Mouse (Mus musculus) large intestine, adult 2 months (tissue): ENCODE results near the gene Wdr60. TPM values are rescaled to one million over a fixed set of nuclear protein-coding genes. Genes with fewer than 3 reads are reported as not detected.

ENCODE experiments used
- DNase-seq: peaks from one replicate; pipeline ENCODE4 v3.0.0-alpha.2; 2012; ENCODE audit warnings: low read depth, low spot score
- WGBS: fragments of 180-500 bp; shearing (Covaris S2); methylation state at CpG from one replicate; pipeline ENCODE4 v1.1.7; 2018; 5-methylcytosine and 5-hydroxymethylcytosine counted together
- polyA plus RNA-seq: library from polyadenylated mRNA; depleted of rRNA; stranded (reverse); fragments of >200 nt; gene quantifications from 2 replicates; pipeline ENCODE4 v1.2.3, GENCODE M21; 2012

The Wdr60 gene
- polyA plus RNA-seq, 1 experiment = 1.7 TPM

DNA sequence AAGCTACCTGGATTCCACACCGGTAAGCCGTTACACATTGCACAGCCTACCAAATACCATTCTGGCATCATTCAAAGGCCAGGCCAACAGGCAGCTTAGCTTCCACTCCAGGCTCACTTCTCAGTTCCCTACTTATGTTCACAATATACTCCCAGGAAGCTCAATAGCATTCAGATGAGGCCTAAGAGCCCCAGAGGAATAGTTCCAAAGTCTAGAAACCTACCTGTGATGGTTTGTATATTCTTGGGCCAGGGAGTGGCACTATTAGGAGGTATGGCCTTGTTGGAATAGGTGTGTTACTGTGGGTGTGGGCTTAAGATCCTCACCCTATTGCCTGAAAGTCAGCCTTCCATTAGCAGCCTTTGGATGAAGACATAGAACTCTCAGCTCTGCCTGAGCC lies 8.2 kb upstream of the Wdr60 start:
- no peak for DNase-seq
- 82% methylated on average over 2 of the region's 2 CpGs for WGBS

DNA sequence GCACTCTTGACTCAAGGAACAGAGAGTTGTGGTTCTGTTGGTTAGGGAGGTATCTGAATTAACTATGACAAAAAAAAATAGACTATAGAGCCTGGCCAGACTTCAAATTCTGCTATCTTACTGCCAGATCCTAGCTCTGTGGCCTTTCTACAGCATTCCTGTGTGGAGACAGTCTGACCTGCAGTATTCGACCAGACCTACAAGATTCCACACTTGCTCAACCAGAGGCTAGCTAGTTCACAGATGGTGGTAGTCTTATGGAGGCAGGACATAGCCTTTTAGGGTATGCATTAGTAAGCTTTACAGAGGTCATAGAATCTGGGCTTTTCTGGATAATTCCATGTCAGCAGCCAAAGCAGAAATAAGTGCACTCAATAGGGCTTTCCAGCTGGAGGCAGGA lies 7.7 kb upstream of the Wdr60 start:
- no peak for DNase-seq
- 72% methylated on average over 1 of the region's 1 CpGs for WGBS

DNA sequence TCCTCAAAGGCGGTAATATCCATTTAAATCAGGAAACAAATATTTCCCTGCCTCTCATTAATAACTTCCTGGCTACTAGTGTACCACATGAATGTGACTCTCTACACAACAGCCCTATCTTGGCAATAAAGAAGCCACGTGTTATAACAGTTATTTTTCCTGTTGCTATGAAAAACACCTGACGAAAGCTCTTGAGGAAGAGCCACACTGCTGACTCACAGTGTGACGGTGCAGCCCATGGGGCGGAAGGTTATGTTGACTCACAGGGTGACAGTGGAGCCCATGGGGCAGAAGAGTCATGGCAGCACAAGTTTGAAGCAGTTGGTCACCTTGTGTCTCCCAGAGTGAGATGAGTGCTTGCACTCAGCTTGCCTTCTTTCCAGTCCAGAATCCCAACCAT lies 6.6 kb upstream of the Wdr60 start:
- WGBS = 16% methylated on average over 5 of the region's 5 CpGs
- peak; percentile 78 for DNase-seq

DNA sequence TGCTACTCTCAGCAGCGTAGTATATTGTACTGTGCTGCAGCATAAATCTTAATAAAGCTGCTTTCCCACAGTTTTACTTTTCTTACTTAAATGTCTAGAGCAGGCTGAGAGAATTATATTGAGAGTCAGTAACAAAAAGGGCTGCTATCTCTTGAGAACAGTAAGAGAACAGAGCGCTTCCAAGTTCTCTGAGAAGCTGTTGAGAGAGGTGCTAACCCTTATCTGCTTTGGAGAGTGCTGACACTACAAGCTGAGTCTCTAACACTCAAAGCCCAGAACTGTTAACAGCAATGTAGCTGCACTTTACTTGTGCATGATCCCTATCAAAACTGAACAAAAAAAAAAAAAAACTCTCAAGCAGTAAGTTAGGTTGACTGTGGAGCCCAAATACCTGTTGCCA lies 2.5 kb upstream of the Wdr60 start:
- 88% methylated on average over 2 of the region's 2 CpGs for WGBS
- no peak for DNase-seq

DNA sequence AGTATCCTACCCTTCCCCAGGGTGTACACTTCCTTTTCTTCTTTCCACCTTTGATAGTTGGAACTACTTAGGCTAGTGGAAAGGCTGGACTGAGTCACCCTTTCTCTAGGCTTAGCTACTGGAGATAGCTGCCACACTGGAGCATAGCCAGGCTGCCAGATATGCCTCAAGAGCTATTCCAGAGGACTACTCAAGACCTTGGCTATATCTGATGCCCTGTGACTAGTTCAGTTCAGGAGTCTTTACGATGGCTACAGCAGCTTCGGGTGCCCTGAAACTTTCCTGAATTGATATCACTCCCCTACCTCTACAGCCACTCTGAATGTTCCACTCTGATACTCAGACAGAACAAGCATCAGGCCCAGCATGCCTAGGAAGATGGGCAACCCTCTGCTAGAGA lies 1.9 kb upstream of the Wdr60 start:
- whole genome bisulfite sequencing = 83% methylated on average over 2 of the region's 2 CpGs

DNA sequence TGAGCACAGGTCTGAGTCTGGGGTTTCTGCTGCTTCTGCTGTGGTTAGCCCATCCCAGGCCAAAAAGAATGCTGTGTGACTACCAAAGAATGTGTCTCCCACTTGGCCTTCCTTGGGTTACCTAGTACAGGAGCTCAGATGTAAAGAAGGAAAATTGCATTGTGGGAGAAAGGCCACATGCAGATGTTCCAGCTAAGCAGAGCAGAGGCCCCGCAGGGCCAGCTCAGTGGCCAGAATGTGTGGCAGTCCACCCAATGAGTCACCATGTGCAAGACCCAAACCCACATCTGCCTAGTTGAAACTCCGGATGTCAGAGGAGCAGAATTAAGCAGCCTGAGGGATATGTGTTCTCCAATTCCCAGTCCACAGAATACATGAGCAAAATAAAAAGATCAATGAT lies 4.5 kb downstream of the Wdr60 start:
- DNase-seq = no peak
- 77% methylated on average over 2 of the region's 2 CpGs for WGBS

More for the DNA sequence above, 1.9 kb upstream of the Wdr60 start:
- no peak for DNase-seq

DNA sequence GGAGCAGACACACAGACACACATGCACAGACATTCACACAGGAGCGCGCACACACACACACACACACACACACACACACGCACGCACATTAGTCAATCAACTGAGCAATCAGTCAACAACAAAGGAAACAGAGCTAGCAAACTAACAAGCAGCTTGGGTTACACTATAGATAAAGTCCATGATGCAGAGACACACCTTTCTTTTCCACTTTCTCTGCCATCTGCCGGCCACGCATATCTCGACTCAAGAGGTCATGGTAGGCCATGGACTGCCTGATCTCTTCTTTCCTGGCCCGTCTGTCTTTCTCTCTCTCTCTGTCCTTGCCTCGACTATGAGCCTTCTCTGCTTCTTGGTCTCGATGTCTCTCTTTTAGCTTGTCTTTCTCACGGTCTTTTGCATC lies 7.2 kb downstream of the Wdr60 start:
- WGBS = 87% methylated on average over 11 of the region's 11 CpGs

DNA sequence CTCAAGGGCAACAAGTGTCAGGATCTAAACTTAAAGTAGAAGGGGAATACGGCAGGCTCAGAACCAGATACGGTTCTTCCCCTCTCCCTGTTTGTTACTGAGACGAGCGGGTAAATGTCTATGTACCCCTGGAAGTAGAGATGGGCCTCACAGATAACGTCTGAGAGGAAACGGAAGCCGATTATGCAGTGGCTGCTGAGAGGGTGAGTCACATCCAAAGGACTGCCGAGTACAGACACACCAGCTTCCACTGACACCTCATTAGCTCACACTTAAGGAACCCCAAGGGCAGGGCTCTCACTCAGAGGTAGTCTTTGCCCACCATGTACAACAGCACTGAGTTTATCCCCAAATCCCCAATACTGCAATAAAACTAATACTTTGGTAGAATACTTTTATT lies 8.2 kb downstream of the Wdr60 start:
- 67% methylated on average over 8 of the region's 8 CpGs for WGBS
- DNase-seq = no peak

More for the DNA sequence above, 7.2 kb downstream of the Wdr60 start:
- no peak for DNase-seq

DNA sequence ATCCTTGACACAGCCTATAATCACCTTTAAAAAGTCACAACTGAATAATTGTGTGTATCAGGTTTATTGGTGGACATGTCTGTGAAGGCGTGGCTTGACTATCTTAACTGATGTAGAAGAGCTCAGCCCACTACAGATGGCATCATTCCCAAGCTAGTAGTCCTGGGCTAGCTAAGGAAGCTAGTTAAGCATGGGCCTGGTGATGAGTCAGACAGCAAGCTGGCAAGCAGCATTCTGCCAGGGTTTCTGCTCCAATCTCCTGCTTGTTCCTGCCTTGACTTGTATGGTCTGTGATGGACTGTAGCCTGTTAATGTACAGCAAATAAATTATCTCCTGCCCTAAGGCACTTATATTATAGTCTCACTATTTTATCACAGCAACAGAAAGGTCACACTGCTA lies 18.2 kb downstream of the Wdr60 start:
- DNase-seq = no peak
- 76% methylated on average over 1 of the region's 1 CpGs for WGBS

DNA sequence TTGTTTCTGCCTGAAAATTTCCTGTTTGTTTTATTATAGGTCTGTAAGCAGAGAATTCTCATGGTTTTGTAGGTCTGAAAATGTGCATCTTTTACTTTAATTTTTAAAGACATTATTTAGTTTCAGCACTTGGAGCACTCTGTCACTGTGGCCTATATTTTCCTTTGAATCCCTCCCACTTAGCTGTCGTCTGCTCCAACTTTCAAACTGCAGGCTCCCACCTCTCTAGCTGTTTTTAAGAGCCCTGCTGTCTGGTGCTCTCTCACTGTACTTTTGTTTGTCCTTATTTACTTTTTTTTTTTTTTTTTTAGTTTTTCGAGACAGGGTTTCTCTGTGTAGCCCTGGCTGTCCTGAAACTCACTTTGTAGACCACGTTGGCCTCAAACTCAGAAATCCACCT lies 24.0 kb downstream of the Wdr60 start:
- DNase-seq = no peak
- WGBS = 62% methylated on average over 3 of the region's 3 CpGs

DNA sequence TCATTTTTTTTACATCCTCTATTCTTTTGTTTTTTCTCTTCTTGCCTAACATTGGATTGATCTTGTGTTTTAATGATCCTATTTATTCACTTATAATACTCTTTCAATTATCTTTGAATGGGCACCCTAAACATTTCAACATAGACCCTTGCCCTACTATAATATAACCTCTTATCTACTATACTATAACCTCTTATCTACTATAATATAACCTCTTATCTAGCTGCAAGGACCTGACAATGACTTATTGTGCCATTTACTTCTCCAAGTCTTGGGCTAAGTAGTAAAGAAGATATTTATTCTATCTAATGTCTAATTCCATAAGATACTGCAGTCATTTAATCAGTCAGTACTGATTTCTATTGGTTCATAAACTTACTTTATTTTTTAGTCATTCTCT lies 24.5 kb downstream of the Wdr60 start:
- DNase-seq = no peak

DNA sequence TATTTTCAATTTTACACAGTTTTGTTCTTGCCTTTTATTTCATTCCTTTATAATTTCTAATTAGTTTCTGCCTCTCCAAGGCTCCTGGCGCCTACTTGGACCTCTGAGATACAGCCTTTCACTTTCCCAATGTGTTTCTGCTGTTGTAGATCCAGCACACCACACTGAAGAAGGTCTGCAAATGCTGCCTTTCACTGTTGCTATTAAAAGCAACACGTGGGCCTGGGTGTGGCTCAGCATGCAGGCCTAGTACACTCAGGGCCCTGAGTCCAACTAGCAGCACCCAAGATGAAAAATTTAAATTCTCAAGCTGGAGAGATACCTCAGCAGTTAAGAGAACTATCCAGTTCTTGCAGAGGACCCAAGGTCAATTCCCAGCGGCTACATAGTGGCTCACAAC lies 26.2 kb downstream of the Wdr60 start:
- whole genome bisulfite sequencing = 60% methylated on average over 3 of the region's 3 CpGs
- DNase-seq = no peak

DNA sequence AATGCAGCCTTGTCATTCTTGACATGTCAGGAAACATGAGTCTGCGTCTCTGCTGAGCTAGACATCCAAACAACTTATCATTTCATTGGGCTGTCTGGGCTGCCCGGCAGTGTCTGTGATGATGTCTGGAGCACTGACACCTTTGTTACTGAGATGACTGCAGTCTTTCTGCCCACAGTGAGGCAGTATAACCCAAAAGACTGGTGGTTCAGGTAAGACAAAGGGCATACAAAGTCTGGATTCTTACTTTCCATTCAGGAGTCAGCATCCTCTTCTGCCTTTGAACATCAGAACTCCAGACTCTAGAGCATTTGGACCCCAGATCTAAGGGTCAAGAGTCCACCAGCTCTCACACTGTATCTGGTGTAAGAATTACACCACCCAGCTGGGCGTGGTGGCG lies 27.5 kb downstream of the Wdr60 start:
- DNase-seq = no peak
- WGBS = 79% methylated on average over 4 of the region's 4 CpGs

DNA sequence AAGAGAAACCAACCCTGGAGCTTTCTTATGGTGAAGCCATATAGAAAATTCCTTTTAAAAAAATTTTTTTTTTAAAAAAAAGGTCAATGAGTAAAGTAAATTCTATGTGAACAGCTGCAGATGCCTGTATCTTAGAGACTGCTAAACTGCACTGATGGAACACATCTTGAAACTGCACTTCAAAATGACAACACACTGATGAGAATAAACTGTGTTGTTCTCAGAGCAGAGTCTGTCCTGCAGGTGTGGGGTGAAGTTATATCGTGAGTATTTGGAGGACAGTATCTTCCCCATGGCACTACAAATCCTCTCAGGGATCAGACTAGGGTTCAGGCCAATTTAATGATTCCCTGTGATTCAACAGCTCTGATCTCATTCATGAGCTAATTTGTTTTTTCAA lies 30.8 kb downstream of the Wdr60 start:
- DNase-seq = no peak
- 46% methylated on average over 1 of the region's 1 CpGs for WGBS

DNA sequence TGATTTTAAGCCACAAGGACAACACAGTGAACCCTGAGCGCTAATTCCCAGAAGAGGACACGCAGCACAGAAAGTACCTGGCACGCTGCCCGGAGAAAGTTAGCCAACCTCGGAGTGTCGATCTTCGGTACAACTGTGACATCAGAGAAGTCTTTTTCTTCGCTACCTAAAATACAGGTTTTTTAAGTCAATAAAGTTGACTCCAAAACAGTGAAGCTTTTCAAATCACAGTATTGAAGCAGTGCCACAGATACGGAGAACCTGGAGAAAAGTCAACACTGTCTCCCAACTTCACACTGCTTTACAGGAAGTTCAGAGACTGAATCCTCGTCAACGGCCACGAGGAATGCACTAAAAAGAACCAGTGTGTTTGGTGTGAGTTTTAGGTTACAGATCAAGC lies 31.2 kb downstream of the Wdr60 start:
- peak; percentile 80 for DNase-seq
- WGBS = 14% methylated on average over 12 of the region's 12 CpGs

DNA sequence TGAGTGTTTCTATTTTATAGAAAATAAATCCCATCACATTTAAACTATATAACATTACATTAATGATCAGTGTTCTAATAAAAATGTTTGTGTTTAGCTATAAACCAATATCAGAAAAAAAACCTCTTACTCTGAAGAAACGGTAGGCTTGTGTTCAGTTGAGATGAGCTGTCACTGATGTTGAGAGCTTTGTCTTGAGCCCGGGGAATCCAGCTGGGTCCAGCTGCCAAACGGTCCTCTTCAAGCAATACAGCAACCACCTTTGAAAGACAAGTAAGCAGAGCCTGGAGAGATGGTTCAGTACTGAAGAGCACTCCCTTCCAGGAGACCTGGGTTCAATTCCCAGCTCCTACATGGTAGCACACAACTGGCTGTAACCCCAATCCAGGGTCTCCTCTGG lies 33.4 kb downstream of the Wdr60 start:
- 76% methylated on average over 3 of the region's 3 CpGs for WGBS
- no peak for DNase-seq

DNA sequence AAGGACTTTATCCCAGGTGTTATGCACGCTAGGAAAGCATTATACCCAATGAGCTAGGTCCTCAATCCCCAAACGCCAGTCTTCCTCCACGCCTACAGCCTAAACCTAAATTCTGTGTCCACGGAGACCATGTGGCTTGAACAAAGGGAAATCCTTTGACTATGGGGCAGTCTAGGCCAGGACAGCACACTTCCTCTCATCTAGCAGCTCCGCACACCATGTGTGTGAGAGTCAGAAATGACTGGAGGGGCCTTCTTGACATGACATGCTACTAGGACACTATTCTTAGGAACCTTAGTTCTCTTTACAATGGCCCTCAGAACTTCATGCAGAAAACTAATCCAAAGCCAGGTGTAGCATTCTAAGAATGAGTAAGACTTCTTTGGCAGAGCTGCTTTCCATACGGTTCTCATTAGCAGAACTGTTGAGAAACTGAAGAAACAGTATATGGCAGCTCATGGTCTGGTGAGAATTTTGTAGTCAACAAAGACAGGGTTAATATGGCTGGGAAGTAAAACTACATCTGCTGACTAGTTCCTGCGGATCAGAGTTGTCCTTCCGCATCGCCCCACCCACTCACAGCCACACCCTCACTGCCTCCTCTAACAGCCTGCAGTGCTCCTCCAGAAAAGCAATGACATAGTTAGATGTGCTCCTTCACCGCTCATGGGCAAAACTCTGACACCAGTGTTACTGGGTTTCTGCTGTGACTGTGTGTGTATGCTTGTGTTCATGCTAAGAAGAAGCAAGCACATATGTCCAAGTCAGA lies 36.3 kb downstream of the Wdr60 start:
- no peak for DNase-seq
- 69% methylated on average over 10 of the region's 10 CpGs for WGBS

DNA sequence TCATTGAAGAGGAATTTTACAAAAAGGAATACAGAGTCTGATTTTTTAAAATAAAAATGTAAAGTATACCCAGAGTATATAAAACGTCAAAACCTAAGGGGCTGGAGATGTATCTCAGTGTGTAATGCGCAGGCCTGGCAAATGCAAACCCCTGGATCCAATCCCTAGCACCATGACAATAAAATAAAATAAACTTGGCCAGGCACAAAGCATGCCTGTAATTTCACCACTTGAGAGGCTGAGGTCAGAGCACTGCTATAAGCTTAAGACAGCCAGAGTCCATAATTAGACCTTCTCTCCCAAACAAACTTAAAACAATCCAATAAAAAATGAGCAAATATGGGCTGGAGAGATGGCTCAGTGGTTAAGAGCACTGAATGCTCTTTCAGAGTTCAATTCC lies 39.7 kb downstream of the Wdr60 start:
- no peak for DNase-seq
- WGBS = 58% methylated on average over 2 of the region's 2 CpGs

DNA sequence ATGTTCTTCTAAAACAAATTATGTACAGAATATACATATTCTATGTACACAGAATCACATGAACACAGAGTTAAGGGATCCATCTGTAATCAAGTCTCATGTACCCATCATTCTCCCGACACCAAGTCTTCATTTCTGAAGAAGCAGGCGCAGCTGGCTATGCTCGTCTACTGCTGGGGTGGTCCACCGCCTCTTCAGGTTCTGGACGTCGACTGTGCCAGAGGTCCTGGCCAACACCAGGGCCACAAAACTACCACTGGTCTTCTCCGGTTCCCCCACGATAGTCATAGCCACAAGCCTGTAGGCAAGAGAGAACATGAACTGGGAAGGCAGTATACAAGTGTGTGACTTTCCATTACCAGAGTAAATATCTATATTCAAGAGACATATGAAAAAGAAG lies 55.3 kb downstream of the Wdr60 start:
- no peak for DNase-seq
- 78% methylated on average over 8 of the region's 8 CpGs for WGBS

DNA sequence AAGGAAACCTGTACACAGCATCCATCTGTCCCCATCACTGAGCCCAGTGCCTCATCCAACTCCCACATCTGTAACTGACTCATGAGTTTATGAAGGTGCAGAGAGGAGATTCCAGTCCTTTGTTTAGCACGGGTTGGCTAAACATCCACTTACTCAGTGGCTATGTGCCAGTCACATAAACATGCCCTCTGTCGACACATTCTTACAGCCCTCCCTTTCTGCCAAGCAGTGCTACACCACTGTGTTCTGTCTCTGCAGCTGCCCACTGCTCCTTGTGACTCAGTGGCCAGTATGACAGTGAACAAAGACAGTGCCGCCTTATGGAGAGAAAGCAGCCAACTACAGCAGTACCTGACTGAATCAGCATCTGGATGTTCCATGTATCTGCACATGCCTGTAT lies 57.1 kb downstream of the Wdr60 start:
- DNase-seq = no peak
- WGBS = 41% methylated on average over 3 of the region's 3 CpGs

DNA sequence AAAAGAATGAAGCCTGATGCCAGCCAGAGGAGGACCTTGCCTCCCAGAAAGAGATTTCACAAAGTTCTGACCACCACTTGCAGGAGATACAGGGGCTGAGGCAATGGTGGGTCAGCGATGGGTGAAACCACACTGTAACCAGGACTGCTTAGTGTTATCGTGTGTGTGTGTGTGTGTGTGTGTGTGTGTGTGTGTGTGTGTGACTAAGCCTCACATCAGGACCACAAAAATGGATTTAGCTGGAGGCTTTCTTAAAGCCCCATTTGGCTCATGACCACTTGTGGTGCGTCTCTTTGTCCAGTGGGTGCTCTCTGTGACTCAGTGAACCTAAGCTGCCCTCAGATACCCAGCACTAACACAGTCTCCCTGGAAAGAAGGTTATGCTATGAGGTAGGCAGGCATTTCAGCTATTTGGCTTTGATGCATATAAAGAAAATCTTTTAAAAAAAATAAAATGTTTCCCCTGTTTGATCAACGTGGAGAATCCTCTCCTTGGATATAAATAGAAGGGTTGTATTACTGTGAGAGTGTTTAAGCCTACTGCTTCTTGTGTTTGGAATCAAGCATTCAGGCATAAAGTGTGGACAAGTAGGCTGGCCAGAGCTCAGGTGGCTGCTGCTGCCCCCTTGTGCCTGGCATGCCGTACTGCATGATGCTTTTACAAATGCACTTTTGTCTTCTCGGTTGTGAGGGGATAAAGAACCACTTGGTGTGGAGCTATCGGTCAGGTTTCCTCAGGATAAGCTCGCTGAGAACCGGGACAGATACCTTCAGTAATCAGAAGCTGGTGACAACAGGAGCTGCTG lies 60.4 kb downstream of the Wdr60 start:
- DNase-seq = no peak
- WGBS = 30% methylated on average over 9 of the region's 9 CpGs
